Mouse (Mus musculus) forebrain, embryonic 16.5 days (tissue): ENCODE results near the gene Themis2. TPM values are rescaled to one million over a fixed set of nuclear protein-coding genes. Genes with fewer than 3 reads are reported as not detected.

ENCODE experiments used
- ATAC-seq: fragments of 200-750 bp; cut with Nextera tagmentation; 2 replicates; pipeline ENCODE4 v1.8.0; 2017; ENCODE audit warnings: mild to moderate bottlenecking, moderate library complexity
- H3K27ac ChIP-seq: fragments of 300-500 bp; sonication (generic); 2 replicates; pipeline ENCODE4 v1.5.1; 2014; ENCODE audit warnings: low read length, control low read depth
- H3K27me3 ChIP-seq: fragments of 300-500 bp; sonication (generic); replicated peaks from 2 replicates; pipeline ENCODE4 v1.6.1; 2014; ENCODE audit warnings: low read length; ENCODE audit not compliant: control insufficient read depth, insufficient read depth
- H3K36me3 ChIP-seq: fragments of 300-500 bp; sonication (generic); 2 replicates; pipeline ENCODE4 v1.6.1; 2014; ENCODE audit not compliant: control insufficient read depth, insufficient read depth
- H3K4me1 ChIP-seq: fragments of 300-500 bp; sonication (generic); replicated peaks from 2 replicates; pipeline ENCODE4 v1.6.1; 2014; ENCODE audit warnings: low read length; ENCODE audit not compliant: control insufficient read depth, insufficient read depth
- H3K4me2 ChIP-seq: fragments of 300-500 bp; sonication (generic); 2 replicates; pipeline ENCODE4 v1.6.1; 2014; ENCODE audit warnings: mild to moderate bottlenecking, low read length, control low read depth
- H3K4me3 ChIP-seq: fragments of 300-500 bp; sonication (generic); replicated peaks from 2 replicates; pipeline ENCODE4 v1.5.1; 2014; ENCODE audit warnings: mild to moderate bottlenecking, low read length, control low read depth
- H3K9ac ChIP-seq: fragments of 300-500 bp; sonication (generic); replicated peaks from 2 replicates; pipeline ENCODE4 v1.6.1; 2014; ENCODE audit warnings: low read depth, low read length, control low read depth
- H3K9me3 ChIP-seq: fragments of 300-500 bp; sonication (generic); 2 replicates; pipeline ENCODE4 v1.6.1; 2016; ENCODE audit warnings: low read length; ENCODE audit not compliant: control insufficient read depth
- WGBS: fragments of 180-500 bp; shearing (Covaris S2); extraction: QIAGEN DNeasy Blood & Tissue Kit; methylation state at CpG from one replicate; pipeline ENCODE4 v1.1.7; 2014; 5-methylcytosine and 5-hydroxymethylcytosine counted together
- polyA plus RNA-seq: library from polyadenylated mRNA; unstranded; fragments of >200 nt; fragmentation: Nextera tagmentation; extraction: Ambion mirVana; gene quantifications from 2 replicates; pipeline ENCODE4 v1.2.1, GENCODE M21; 2015

The Themis2 gene
- polyA plus RNA-seq, 1 experiment from 2014 or later, result 0.18 TPM

DNA sequence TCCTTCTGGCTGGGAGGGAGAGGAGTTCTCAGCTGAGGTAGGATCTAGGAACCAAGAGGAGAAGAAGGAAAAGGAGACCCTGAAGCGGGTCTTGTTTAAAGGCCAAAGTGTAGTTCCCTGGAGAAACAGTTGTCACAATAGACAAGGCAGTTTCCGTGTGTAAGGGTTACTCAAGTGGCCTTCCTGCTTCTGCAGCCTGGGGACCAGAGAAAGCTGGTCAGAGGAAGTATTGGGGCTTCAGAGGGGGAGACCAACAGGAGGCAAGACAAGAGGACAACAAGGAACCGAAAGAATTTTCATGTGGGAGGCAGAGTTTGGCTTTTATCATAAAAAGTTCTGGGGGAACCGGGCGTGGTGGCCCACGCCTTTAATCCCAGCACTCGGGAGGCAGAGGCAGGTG is 20.2 kb upstream of the Themis2 start:
- Histone ChIP-seq H3K9ac (no peak overlapping the region), H3K4me3 (no peak overlapping the region), H3K9me3 (peaks cover 7% of the 10 kb centered on the region), H3K36me3 (no peaks in the 10 kb centered on the region), H3K4me1 (no peaks in the 10 kb centered on the region), H3K27me3 (no peaks in the 10 kb centered on the region), H3K27ac (no peak overlapping the region), H3K4me2 (no peak overlapping the region)
- 86% methylated on average over 7 of the region's 7 CpGs for WGBS
- ATAC-seq, result no peak

DNA sequence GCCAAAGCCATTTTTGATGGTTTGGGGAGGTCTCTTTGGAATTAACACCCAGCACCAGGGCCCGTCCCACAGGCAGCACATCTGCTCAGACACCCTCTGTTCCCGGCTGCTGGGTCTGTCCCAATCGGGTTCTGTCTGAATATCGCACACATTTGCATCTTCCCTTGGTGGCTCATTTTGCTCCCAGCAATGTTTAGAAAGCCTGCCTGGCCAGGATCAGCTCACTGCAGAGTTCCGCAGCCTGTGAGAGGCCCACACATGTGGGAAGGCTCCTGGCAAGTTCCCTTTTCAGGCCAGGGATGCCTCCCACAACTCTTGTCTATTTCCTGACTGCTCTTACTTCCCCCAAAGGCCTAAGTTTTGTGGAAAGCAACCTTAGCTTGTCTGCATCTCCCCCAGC is 13.4 kb upstream of the Themis2 start:
- H3K9me3 ChIP-seq, result no peaks in the 10 kb centered on the region
- no peak overlapping the region for H3K9ac ChIP-seq
- no peaks in the 10 kb centered on the region for H3K36me3 ChIP-seq
- no peak overlapping the region for H3K27ac ChIP-seq
- no peak overlapping the region for H3K4me2 ChIP-seq
- ATAC-seq, result no peak
- 91% methylated on average over 5 of the region's 5 CpGs for WGBS
- no peaks in the 10 kb centered on the region for H3K27me3 ChIP-seq
- no peaks in the 10 kb centered on the region for H3K4me1 ChIP-seq
- no peak overlapping the region for H3K4me3 ChIP-seq

DNA sequence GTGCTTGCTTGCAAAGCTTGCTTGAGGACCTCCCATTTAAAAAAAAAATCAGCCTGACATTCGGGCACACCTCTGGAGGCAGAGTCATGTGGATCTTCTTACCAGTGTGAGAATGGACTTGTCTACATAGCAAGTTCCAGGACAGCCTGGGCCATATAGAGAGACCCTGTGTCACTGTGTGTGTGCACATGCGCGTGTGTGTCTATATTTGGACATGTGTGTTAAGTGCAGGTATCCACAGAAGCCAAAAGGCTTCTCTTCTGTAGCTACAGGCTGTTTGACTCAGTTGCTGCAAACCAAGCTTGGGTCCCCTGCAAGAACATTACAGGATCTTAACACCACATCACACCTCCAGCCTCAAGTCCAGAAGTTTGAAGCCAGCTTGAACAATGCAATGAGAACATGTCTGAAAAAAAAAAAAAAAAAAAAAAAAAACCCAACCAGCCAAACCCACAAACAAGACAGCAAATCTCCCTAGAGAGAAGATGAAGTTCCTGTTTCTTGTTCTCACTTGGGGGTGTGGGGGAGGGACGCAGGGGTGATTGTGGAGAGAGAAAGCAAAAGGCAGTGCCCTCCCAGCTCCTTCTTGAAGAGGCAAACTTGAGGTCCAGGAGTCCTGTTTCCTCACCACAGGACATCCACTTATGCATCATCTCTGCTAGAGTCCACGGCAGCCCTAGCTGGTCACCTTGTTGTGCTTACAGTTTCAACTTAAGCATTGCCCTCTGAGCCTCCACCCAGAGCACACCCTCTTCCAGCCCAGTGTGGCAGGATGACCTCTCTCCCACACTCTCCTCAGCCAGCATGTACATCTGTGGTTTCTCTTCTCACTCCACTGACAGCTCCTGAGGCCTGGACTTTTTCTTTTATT is 11.8 kb upstream of the Themis2 start:
- ATAC-seq, result no peak
- 74% methylated on average over 5 of the region's 5 CpGs for WGBS
- H3K9me3 ChIP-seq, result no peaks in the 10 kb centered on the region

DNA sequence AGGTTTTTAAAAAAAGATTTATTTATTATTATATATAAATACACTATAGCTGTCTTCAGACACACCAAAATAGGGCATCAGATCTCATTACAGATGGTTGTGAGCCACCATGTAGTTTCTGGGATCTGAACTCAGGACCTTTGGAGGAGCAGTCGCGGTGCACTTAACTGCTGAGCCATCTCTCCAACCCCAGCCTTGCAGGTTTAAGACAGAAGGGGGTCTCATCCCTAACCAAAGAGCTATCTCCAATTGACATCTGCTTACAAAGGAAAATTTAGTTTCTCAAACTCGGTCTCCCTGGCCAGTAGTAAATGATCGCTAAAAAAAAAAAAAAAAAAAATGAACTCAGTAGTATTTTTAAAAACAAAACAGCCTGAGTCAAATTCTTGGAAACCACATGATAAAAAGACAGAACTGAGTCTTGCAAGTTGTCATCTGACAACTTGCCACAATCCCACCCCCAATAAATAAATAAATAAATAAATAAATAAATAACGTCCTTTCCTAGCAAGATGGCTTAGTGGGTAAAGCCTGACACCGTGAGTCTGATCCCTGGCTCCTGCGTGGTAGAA is 10.5 kb upstream of the Themis2 start:
- Histone ChIP-seq H3K4me2 (no peak overlapping the region), H3K4me3 (no peak overlapping the region), H3K27me3 (no peaks in the 10 kb centered on the region), H3K9ac (no peak overlapping the region), H3K36me3 (no peaks in the 10 kb centered on the region), H3K4me1 (no peaks in the 10 kb centered on the region), H3K27ac (no peak overlapping the region), H3K9me3 (no peaks in the 10 kb centered on the region)
- 90% methylated on average over 7 of the region's 7 CpGs for WGBS
- no peak for ATAC-seq

More for the DNA sequence above, 11.8 kb upstream of the Themis2 start:
- H3K4me3 ChIP-seq, result no peak overlapping the region
- H3K4me1 ChIP-seq, result no peaks in the 10 kb centered on the region
- no peak overlapping the region for H3K4me2 ChIP-seq
- no peak overlapping the region for H3K27ac ChIP-seq
- H3K36me3 ChIP-seq, result no peaks in the 10 kb centered on the region
- no peak overlapping the region for H3K9ac ChIP-seq
- no peaks in the 10 kb centered on the region for H3K27me3 ChIP-seq

DNA sequence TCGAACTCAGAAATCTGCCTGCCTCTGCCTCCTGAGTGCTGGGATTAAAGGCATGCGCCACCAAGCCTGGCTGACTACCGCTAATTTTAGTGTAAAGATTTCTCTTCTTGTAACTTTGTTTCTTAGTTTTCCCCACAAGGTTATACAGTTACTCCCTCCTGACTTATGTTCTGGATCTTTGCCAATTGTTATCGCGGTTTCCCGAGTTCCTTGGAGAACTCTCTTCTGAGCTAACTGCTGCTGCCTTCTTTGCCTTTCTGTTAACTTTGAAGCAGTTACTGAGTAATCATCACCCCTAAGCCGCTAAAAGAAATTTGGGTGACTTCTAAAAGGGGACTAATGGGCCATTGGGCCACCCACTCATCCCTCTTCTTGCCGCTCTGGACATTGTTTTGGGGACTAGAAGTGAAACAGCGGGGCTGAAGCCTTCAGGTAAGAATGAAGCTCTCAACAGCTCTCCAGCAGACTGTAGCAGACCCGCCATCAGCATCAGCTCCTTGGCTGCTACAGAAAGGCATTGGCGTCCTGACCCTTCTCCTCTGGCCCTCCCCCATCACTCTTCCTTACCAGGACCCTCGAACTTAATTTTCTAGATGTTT is 9.5 kb upstream of the Themis2 start:
- no peaks in the 10 kb centered on the region for H3K27me3 ChIP-seq
- no peak overlapping the region for H3K4me3 ChIP-seq
- H3K4me2 ChIP-seq, result no peak overlapping the region
- H3K27ac ChIP-seq, result no peak overlapping the region
- WGBS, result 92% methylated on average over 12 of the region's 12 CpGs
- H3K9me3 ChIP-seq, result no peaks in the 10 kb centered on the region
- no peak overlapping the region for H3K9ac ChIP-seq
- H3K4me1 ChIP-seq, result no peaks in the 10 kb centered on the region
- no peaks in the 10 kb centered on the region for H3K36me3 ChIP-seq
- ATAC-seq, result no peak

DNA sequence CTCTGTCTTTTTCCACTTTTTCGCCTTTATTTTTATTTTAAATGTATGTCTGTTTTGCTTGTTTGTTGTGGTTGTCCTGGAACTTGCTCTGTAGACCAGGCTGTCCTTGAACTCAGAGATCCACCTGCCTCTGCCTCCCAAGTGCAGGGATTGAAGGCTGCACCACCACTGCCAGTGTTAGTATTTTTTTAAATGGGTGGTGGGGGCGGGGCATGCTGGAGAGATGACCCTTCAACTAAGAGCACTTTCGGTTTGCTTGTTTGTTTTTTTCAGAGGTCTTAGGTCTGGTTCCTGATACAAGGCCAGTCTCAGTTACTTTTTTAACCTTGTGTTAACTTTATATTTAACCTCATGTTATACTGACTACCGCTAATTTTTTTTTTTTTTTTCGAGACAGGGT is 9.0 kb upstream of the Themis2 start:
- Histone ChIP-seq H3K4me1 (no peaks in the 10 kb centered on the region), H3K27ac (no peak overlapping the region), H3K36me3 (no peaks in the 10 kb centered on the region), H3K9ac (no peak overlapping the region), H3K4me3 (no peak overlapping the region), H3K9me3 (no peaks in the 10 kb centered on the region), H3K27me3 (no peaks in the 10 kb centered on the region), H3K4me2 (no peak overlapping the region)
- ATAC-seq, result no peak
- 79% methylated on average over 5 of the region's 5 CpGs for WGBS

DNA sequence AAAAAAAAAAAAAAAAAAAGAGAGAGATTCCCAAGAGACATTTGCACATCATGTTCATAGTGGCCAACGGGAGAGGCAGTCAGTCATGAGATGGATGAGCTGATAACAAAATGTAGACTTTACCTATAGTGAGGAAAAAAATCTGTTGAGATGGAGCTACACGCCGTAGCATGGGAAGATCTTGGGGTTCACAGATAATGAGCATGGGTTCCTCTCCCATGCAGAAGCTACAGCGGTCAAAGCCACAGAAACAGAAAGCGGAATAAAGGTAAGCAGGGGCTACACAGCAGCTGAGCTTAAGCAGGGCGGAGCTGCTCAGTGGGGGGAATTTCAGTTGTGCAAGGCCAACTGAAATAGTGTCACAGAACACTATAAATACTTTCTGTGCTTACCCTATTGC is 8.1 kb upstream of the Themis2 start:
- WGBS, result 89% methylated on average over 6 of the region's 6 CpGs
- no peak for ATAC-seq

DNA sequence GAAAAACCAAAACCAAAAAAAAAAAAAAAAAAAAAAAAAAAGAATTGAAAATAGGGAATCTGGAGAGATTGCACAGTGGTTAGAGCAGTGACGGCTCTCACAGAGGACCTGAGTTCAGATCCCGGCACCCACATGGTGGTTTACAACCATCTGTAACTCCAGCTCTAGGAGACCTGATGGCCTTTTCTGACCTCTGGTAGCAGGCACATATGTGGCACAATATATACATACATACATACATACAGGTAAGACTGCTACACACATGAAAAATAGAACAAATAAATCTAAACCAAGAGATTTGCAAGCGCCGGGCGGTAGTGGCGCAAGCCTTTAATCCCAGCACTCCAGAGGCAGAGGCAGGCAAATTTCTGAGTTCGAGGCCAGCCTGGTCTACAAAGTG is 7.7 kb upstream of the Themis2 start:
- no peak overlapping the region for H3K27ac ChIP-seq
- no peaks in the 10 kb centered on the region for H3K4me1 ChIP-seq
- no peaks in the 10 kb centered on the region for H3K36me3 ChIP-seq
- 96% methylated on average over 7 of the region's 7 CpGs for WGBS
- no peaks in the 10 kb centered on the region for H3K27me3 ChIP-seq
- no peak overlapping the region for H3K4me3 ChIP-seq
- no peaks in the 10 kb centered on the region for H3K9me3 ChIP-seq
- no peak overlapping the region for H3K4me2 ChIP-seq
- no peak for ATAC-seq
- no peak overlapping the region for H3K9ac ChIP-seq

More for the DNA sequence above, 8.1 kb upstream of the Themis2 start:
- H3K36me3 ChIP-seq, result no peaks in the 10 kb centered on the region
- no peak overlapping the region for H3K27ac ChIP-seq
- no peak overlapping the region for H3K4me3 ChIP-seq
- H3K27me3 ChIP-seq, result no peaks in the 10 kb centered on the region
- no peak overlapping the region for H3K9ac ChIP-seq
- no peaks in the 10 kb centered on the region for H3K9me3 ChIP-seq
- no peaks in the 10 kb centered on the region for H3K4me1 ChIP-seq
- no peak overlapping the region for H3K4me2 ChIP-seq

DNA sequence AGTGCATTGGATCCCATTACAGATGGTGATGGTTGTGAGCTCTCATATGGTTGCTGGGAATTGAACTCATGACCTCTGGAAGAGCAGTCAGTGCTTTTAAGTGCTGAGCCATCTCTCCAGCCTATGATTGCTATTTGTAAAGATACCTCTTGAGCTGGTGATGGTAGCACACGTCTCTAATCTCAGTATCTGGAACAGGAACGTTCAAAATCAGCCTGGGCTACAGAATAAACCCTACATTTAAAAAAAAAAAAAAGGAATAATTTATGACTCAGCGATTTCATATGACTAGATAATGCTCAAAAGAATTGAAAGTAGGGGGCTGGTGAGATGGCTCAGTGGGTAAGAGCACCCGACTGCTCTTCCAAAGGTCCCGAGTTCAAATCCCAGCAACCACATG is 7.0 kb upstream of the Themis2 start:
- Histone ChIP-seq H3K36me3 (no peaks in the 10 kb centered on the region), H3K27ac (no peak overlapping the region), H3K9me3 (no peaks in the 10 kb centered on the region), H3K4me3 (no peak overlapping the region), H3K9ac (no peak overlapping the region), H3K27me3 (no peaks in the 10 kb centered on the region), H3K4me1 (no peaks in the 10 kb centered on the region), H3K4me2 (no peak overlapping the region)
- ATAC-seq, result no peak
- 91% methylated on average over 5 of the region's 5 CpGs for WGBS
